Comparison of ENCODE assay signal across 8 mouse cellular contexts in the genomic region with DNA sequence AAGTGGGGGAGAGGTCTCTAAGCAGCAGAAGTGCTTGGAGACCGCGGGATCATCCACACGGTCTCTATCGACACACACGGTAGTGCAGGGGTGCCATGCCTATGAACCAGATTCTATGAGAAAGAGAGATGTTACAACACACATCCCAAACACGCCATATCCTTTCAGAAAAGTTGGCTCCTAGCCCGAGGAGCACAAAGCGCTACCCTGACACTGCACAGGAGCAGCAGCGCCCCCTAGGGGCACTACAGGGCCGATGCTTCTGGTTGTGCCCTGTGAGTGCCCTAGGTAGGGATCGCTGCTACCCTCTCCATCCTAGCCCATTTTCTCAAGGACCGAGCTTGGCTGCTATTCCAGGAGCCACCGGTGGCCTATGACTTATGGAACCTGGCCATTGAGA. TPM values are rescaled to one million over a fixed set of nuclear protein-coding genes. Genes with fewer than 3 reads are reported as not detected.
A peak's percentile ranks its signal among the peaks of the same experiment; 100 is the strongest.
DNase-seq lines count a peak whose midpoint lies in the region; ATAC-seq and TF ChIP-seq lines count a peak whose summit lies in the region.
"Had no signal": no experiment of that assay in that cellular context is flagged by ENCODE, and none has a peak within 500 bp of the region (broad histone marks: within the 10 kb centered on the region; RNA-seq: fewer than 3 reads in every experiment).

No protein-coding gene starts in this region.

- H3K36me3 ChIP-seq in kidney, adult 2 months (ENCODE audit: control insufficient read depth, insufficient read depth, low read length), result no peaks in the 10 kb centered on the region
- H3K36me3 ChIP-seq in liver, embryonic 16.5 days (ENCODE audit: control insufficient read depth, insufficient read depth), result no peaks in the 10 kb centered on the region

- peak overlapping the region; percentile 59 for H3K4me2 ChIP-seq in liver, embryonic 16.5 days (ENCODE audit: low read depth, low read length)

- TF ChIP-seq CTCF in gastrocnemius, adult 2 months (IDR thresholded peaks at IDR 0.05), result peak; percentile 73
- peak; percentile 81 for TF ChIP-seq CTCF in kidney, adult 2 months (conservative IDR thresholded peaks at IDR 0.05; ENCODE audit: insufficient read depth, insufficient read length, low read depth, low read length)

- no peak overlapping the region for H3K27ac ChIP-seq in gastrocnemius, adult 2 months
- H3K27ac ChIP-seq in kidney, adult 2 months (ENCODE audit: insufficient read depth, low read depth, low read length), result no peak overlapping the region
- no peak overlapping the region for H3K27ac ChIP-seq in liver, embryonic 16.5 days (ENCODE audit: low read length)

- peak; percentile 16 to 25 for DNase-seq in CD8-positive naive resting alpha-beta T cell, adult 2 months (ENCODE audit: low read depth in 2 of 2, low spot score in 2 of 2)
- DNase-seq in MN1 (ENCODE audit: low spot score), result peak; percentile 14
- peak; percentile 32 to 52 for DNase-seq in cerebellum, adult 18-20 months
- peak; percentile 62 for DNase-seq in gastrocnemius, adult 2 months
- DNase-seq in kidney, adult 2 months, result peak; percentile 47
- peak; percentile 55 for DNase-seq in retina, embryonic 14.5 days (ENCODE audit: low spot score)

- peak; percentile 56 for ATAC-seq in liver, embryonic 16.5 days (ENCODE audit: low read depth)

- no peak for TF ChIP-seq POLR2A in kidney, adult 2 months (IDR thresholded peaks at IDR 0.05; ENCODE audit: low read depth, low read length)

- intact Hi-C loops in gastrocnemius, adult 2 months (cut with DNase I), result no loop called here

- H3K9ac ChIP-seq in liver, embryonic 16.5 days (ENCODE audit: low read depth, low read length), result peak overlapping the region; percentile 45

- no peaks in the 10 kb centered on the region for H3K9me3 ChIP-seq in liver, embryonic 16.5 days (replicated peaks; ENCODE audit: control insufficient read depth, low read length)

- 29% methylated on average over 13 of the region's 13 CpGs for whole genome bisulfite sequencing in kidney, adult 2 months
- WGBS in liver, embryonic 16.5 days (ENCODE audit: insufficient replicate concordance), result 19% methylated on average over 13 of the region's 13 CpGs

- H3K27me3 ChIP-seq in kidney, adult 2 months (replicated peaks; ENCODE audit: control insufficient read depth, insufficient read depth, low read length), result no peaks in the 10 kb centered on the region
- no peaks in the 10 kb centered on the region for H3K27me3 ChIP-seq in liver, embryonic 16.5 days (ENCODE audit: control insufficient read depth, insufficient read depth, low read depth, low read length)

- H3K4me3 ChIP-seq in gastrocnemius, adult 2 months, result peak overlapping the region; percentile 37
- no peak overlapping the region; the same call in 1 of the 2 replicates for H3K4me3 ChIP-seq in kidney, adult 2 months (ENCODE audit: insufficient read depth, low read depth, low read length)
- peak overlapping the region; percentile 46 for H3K4me3 ChIP-seq in liver, embryonic 16.5 days (ENCODE audit: low read depth, low read length)

- no peaks in the 10 kb centered on the region for H3K4me1 ChIP-seq in kidney, adult 2 months (ENCODE audit: control insufficient read depth, insufficient read depth, low read length)
- peaks cover 5% of the 10 kb centered on the region for H3K4me1 ChIP-seq in liver, embryonic 16.5 days (ENCODE audit: control insufficient read depth, low read depth, low read length)

RNA-seq across cellular contexts. Expression of a gene that starts 21.8 kb away (rescaled TPM):
- 100 to 1,000 TPM; 102 to 105 TPM for total RNA-seq in gastrocnemius, adult 2 months (2021)
- polyA plus RNA-seq in kidney, adult 2 months (2012; rRNA removed), result 7.2 and 10.4 TPM in 2 replicates
- polyA plus RNA-seq in liver, embryonic 16.5 days (2015; fragmentation: Nextera tagmentation; extraction: Ambion mirVana), result 175 and 188 TPM in 2 replicates

RNA-seq across cellular contexts. Expression of a gene that starts 45.0 kb away (rescaled TPM):
- total RNA-seq in gastrocnemius, adult 2 months (2021), result not detected
- 0.19 and 0.23 TPM in 2 replicates for polyA plus RNA-seq in kidney, adult 2 months (2012; rRNA removed)
- not detected in 2 replicates for polyA plus RNA-seq in liver, embryonic 16.5 days (2015; fragmentation: Nextera tagmentation; extraction: Ambion mirVana)
- total RNA-seq: layer of hippocampus, adult 18-20 months had no signal

RNA-seq across cellular contexts. Expression of a gene that starts 45.1 kb away (rescaled TPM):
- total RNA-seq in gastrocnemius, adult 2 months (2021), result not detected
- not detected in 2 replicates for polyA plus RNA-seq in kidney, adult 2 months (2012; rRNA removed)
- not detected in 2 replicates for polyA plus RNA-seq in liver, embryonic 16.5 days (2015; fragmentation: Nextera tagmentation; extraction: Ambion mirVana)
- total RNA-seq: layer of hippocampus, adult 18-20 months had no signal

Comparison
In these comparisons a context has a peak if more than half of its experiments do, and no peak if none do; other contexts are left out.
1. RNA of a gene that starts 21.8 kb away (polyA plus RNA-seq): 175 to 188 TPM in liver, embryonic 16.5 days; 7.2 to 10.4 TPM in kidney, adult 2 months; every median in the first group is over 10 times any median in the second.
2. Peak in every context shown above with its lines, with median percentiles within 50 percentile points of each other: DNase-seq.